Mouse (Mus musculus): ENCODE data around the gene Sall1. TPM values are rescaled to one million over a fixed set of nuclear protein-coding genes. Genes with fewer than 3 reads are reported as not detected.

The Sall1 gene
- polyA plus RNA-seq, 2 experiments from 2014 or later, result not detected

GRCm38 (mm10) chr8:88989002-88989401 is 55.0 kb downstream of the Sall1 start:
- no peak for ATAC-seq

GRCm38 (mm10) chr8:88983468-88983867 is 60.5 kb downstream of the Sall1 start:
- ATAC-seq, result no peak

Data from activated CD4-positive, CD25-positive, alpha-beta regulatory T cell, adult 4 months (primary cell).